Mouse (Mus musculus) stomach, postnatal 0 days (tissue): ENCODE measurements at regions not wholly inside any gene's neighbourhood (a gene's known extent, or its start where the extent isn't known, plus 50 kb on each side); places are given as distances from the start of the nearest gene placed in this dataset.

Source experiments
- ATAC-seq: fragments of 200-750 bp; cut with Nextera tagmentation; 2 replicates; pipeline ENCODE4 v1.8.0; 2017; ENCODE audit not compliant: low FRiP score, low TSS enrichment
- DNase-seq: peaks from one replicate; pipeline ENCODE4 v3.0.0-alpha.2; 2016; ENCODE audit warnings: low spot score
- H3K27ac ChIP-seq: fragments of 300-500 bp; sonication (generic); replicated peaks from 2 replicates; pipeline ENCODE4 v1.5.1; 2014; ENCODE audit warnings: mild to moderate bottlenecking, control low read depth
- H3K27me3 ChIP-seq: fragments of 300-500 bp; sonication (generic); 2 replicates; pipeline ENCODE4 v1.6.1; 2014; ENCODE audit warnings: low read length; ENCODE audit not compliant: control insufficient read depth, insufficient read depth
- H3K36me3 ChIP-seq: fragments of 300-500 bp; sonication (generic); 2 replicates; pipeline ENCODE4 v1.6.1; 2014; ENCODE audit warnings: low read length, mixed read lengths; ENCODE audit not compliant: control insufficient read depth, insufficient read depth
- H3K4me1 ChIP-seq: fragments of 300-500 bp; sonication (generic); replicated peaks from 2 replicates; pipeline ENCODE4 v1.6.1; 2014; ENCODE audit warnings: antibody characterized with exemption; ENCODE audit not compliant: control insufficient read depth, insufficient read depth
- H3K4me2 ChIP-seq: fragments of 300-500 bp; sonication (generic); replicated peaks from 2 replicates; pipeline ENCODE4 v1.6.1; 2014; ENCODE audit warnings: low read depth, mild to moderate bottlenecking, control low read depth, moderate library complexity
- H3K4me3 ChIP-seq: fragments of 300-500 bp; sonication (generic); 2 replicates; pipeline ENCODE4 v1.5.1; 2014; ENCODE audit warnings: low read depth, low read length, control low read depth
- H3K9ac ChIP-seq: fragments of 300-500 bp; sonication (generic); 2 replicates; pipeline ENCODE4 v1.6.1; 2014; ENCODE audit warnings: mild to moderate bottlenecking, low read length, control low read depth, mixed read lengths
- H3K9me3 ChIP-seq: fragments of 300-500 bp; sonication (generic); 2 replicates; pipeline ENCODE4 v1.6.1; 2016; ENCODE audit warnings: low read length; ENCODE audit not compliant: control insufficient read depth
- CTCF ChIP-seq: IDR thresholded peaks from 2 replicates; pipeline ENCODE4 v1.5.1; 2016; ENCODE audit warnings: antibody characterized with exemption, low read depth, mild to moderate bottlenecking, moderate library complexity
- EP300 ChIP-seq: optimal IDR thresholded peaks from 2 replicates; pipeline ENCODE3; 2016; ENCODE audit warnings: antibody characterized with exemption
- WGBS: fragments of 180-500 bp; shearing (Covaris S2); extraction: QIAGEN DNeasy Blood & Tissue Kit; methylation state at CpG from one replicate; pipeline ENCODE4 v1.1.7; 2014; 5-methylcytosine and 5-hydroxymethylcytosine counted together

DNA sequence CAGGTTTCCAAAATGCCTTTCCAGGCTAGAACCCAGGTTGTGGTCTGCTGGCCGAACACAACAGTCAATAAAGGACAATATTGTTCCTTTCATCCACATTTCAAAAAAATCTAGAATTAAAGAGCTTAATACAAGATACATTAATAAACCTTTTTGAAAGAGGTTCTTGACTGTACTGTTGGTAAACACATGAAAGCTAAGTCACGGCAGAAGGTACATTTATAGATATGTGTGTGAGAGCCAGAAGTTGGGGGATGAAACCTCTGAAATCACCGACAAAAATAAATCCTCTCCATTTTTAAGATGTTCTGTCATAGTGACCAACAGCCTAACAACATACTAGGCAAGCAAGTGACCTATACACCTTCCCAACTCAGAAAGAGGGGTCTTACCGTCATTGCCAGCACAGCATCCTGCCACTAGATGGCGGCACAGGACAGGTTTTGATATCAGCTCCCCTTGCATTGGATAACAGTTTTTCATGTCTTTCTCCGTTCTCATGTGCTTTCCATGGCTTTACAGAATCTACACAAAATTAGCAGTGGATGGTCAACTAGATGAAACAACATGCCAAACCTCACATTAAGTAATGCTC is 131.1 kb upstream of the Rapgef5 start:
- no peak overlapping the region for H3K9ac ChIP-seq
- H3K9me3 ChIP-seq = no peaks in the 10 kb centered on the region
- DNase-seq (peak; percentile 84), ATAC-seq (peak; percentile 45; the same call in 1 of the 2 replicates)
- no peaks in the 10 kb centered on the region for H3K27me3 ChIP-seq
- H3K4me3 ChIP-seq = no peak overlapping the region
- no peaks in the 10 kb centered on the region for H3K4me1 ChIP-seq
- WGBS = 14% methylated on average over 6 of the region's 6 CpGs
- H3K27ac ChIP-seq = no peak overlapping the region
- TF ChIP-seq CTCF = peak; percentile 96
- TF ChIP-seq EP300 = no peak
- H3K4me2 ChIP-seq = no peak overlapping the region
- no peaks in the 10 kb centered on the region for H3K36me3 ChIP-seq

DNA sequence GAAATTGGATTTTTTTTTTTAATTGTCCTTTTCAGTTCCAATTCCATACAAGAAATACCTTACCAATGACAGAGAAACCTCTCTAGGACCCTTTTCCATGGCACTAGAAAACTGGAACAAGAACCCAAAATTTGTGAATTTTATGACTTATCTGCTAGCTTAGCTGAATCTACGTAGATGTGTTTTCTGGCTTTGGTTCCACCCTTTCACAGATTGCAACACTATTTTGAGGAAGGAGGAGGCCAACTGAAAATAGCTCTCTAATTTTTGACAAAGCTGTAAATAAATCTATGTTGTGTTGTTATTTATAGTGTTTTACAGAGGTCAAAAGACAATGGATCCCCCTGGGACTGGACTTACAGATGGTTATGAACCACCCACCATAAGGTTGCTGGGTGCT is 130.6 kb upstream of the Rapgef5 start:
- H3K27ac ChIP-seq = no peak overlapping the region
- TF ChIP-seq CTCF (no peak), EP300 (no peak)
- H3K36me3 ChIP-seq = no peaks in the 10 kb centered on the region
- H3K4me1 ChIP-seq = no peaks in the 10 kb centered on the region
- ATAC-seq = no peak
- no peak overlapping the region for H3K4me3 ChIP-seq
- DNase-seq = no peak
- WGBS = 65% methylated on average over 1 of the region's 1 CpGs
- no peak overlapping the region for H3K9ac ChIP-seq
- no peaks in the 10 kb centered on the region for H3K9me3 ChIP-seq
- H3K27me3 ChIP-seq = no peaks in the 10 kb centered on the region
- H3K4me2 ChIP-seq = no peak overlapping the region

DNA sequence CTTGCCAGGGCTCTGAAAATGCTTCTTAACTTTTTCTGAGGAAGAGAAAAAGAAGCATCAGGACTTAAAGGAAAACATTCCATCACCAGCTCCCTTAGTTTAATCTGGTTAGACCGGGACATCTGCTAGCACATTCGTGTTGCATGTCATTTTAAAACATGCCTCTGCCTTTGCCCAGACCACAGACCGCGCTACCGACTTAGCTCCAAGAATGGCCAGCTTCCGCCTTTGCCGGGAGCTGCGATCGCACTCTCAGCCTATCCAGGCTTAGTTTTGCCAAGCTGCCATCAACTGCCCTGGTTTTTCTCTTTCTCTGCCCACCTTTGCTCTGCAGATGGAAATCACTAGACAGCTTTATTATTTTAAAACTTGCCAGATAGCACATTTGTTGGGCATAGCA is 129.3 kb upstream of the Rapgef5 start:
- ATAC-seq (no peak), DNase-seq (no peak)
- Histone ChIP-seq H3K4me2 (no peak overlapping the region), H3K36me3 (no peaks in the 10 kb centered on the region), H3K9ac (no peak overlapping the region), H3K4me3 (no peak overlapping the region), H3K27ac (no peak overlapping the region), H3K27me3 (no peaks in the 10 kb centered on the region), H3K4me1 (no peaks in the 10 kb centered on the region), H3K9me3 (no peaks in the 10 kb centered on the region)
- WGBS = 79% methylated on average over 9 of the region's 9 CpGs
- TF ChIP-seq CTCF = no peak
- TF ChIP-seq EP300 = no peak

DNA sequence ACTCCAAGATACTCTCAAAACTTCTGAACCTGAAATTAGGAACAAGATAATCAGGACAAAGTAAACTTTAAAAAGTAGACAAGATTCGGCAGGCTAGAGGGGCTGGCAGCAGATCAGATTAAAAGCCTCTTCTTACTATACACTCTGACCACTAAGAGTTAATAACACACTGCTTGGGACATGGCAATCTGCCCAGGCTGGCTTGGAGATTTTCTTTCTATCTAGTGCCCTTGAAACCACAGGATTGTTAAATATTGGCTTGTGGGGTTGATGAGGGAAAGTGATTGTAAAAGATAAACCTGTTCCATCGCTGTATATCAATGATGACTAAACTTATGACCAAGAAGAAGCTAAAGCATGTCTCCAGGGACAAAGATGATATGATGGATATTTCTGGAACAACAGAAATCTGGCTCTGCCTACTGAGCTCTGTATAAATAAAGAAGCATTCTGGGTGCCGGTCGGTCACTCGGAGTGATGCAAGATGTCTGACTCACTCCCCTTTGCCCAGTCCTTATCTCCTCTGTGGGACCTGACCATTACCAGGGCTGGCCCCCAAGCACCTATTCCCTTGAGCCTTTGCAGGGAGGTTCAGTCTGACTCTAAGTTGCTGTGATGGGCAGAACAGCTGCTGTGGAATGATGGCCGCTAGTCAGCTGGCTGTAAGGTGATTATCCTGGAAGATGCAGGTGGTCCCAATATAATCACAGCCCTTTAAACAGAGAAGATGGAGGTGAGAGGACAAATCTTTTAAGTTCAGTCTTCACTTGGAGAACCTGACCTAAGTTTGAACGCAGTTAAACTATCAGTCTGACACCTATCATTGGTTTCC is 126.5 kb upstream of the Rapgef5 start:
- DNase-seq (no peak), ATAC-seq (no peak)
- no peaks in the 10 kb centered on the region for H3K27me3 ChIP-seq
- H3K4me2 ChIP-seq = no peak overlapping the region
- no peak overlapping the region for H3K4me3 ChIP-seq
- H3K27ac ChIP-seq = no peak overlapping the region
- H3K9ac ChIP-seq = no peak overlapping the region
- H3K36me3 ChIP-seq = no peaks in the 10 kb centered on the region
- no peaks in the 10 kb centered on the region for H3K9me3 ChIP-seq
- 37% methylated on average over 7 of the region's 7 CpGs for WGBS
- no peaks in the 10 kb centered on the region for H3K4me1 ChIP-seq
- TF ChIP-seq EP300 (no peak), CTCF (no peak)

DNA sequence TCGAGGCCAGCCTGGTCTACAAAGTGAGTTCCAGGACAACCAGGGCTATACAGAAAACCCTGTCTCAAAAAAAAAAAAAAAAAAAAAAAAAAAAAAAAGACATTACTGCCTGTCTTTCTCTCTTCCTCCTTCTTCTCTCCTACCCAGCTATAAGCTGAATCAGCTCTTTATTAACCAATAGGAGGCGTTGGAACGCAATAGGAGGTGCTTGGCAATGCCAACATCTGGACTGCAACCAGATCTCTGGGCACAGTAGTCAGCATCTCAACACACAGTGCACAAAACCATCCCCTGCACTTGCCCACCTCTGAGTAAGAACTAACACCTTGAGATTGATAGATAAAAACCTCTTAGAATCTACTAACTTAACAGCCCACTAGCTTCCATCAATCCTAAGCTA is 118.8 kb upstream of the Rapgef5 start:
- Histone ChIP-seq H3K27me3 (no peaks in the 10 kb centered on the region), H3K4me1 (no peaks in the 10 kb centered on the region), H3K36me3 (no peaks in the 10 kb centered on the region), H3K27ac (no peak overlapping the region), H3K4me2 (no peak overlapping the region), H3K4me3 (no peak overlapping the region), H3K9ac (no peak overlapping the region), H3K9me3 (no peaks in the 10 kb centered on the region)
- no peak for ATAC-seq
- DNase-seq = no peak
- TF ChIP-seq CTCF (no peak), EP300 (no peak)
- 94% methylated on average over 3 of the region's 3 CpGs for WGBS

DNA sequence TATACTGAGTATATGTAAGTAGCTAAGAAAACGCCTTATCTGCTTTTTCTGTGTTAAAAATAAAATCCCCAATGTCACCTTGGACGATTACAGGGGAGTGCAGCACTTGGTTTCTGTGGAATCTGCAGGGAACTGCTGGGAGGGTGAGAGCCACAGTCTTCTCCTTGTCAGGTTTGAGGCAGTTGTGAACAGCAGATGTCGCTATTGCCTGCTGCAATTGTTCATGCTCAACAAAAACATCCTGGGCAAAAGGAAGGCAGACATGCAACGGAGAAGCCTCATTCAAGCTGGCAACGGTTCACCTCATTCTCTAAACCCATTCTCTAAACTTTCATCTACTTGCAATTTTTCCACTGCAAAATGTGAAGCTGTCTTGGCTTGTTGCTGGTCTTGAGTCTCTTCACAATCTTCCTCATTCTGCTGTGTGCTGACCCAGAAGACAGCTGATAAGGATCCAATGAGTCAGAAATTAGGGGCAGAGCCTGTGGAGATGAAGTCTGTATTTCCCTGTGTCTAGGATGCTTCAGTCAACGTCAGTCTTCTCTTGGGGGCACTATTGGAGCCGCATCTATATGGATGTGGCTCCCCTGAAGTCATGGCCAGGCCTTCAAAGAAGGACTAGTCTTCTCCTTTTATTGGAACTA is 112.6 kb upstream of the Rapgef5 start:
- 15% methylated on average over 7 of the region's 7 CpGs for WGBS
- ATAC-seq (0 out of 2 replicates have a peak, but pooled peaks have one; percentile 60), DNase-seq (peak; percentile 77)
- Histone ChIP-seq H3K4me1 (no peaks in the 10 kb centered on the region), H3K27me3 (no peaks in the 10 kb centered on the region), H3K27ac (no peak overlapping the region), H3K9ac (no peak overlapping the region), H3K9me3 (no peaks in the 10 kb centered on the region), H3K4me2 (no peak overlapping the region), H3K4me3 (no peak overlapping the region), H3K36me3 (no peaks in the 10 kb centered on the region)
- TF ChIP-seq CTCF (peak; percentile 92), EP300 (no peak)
